Mouse (Mus musculus) E14TG2a.4 (cell line): Measurements from ENCODE around the gene Rgs8.

Source experiments
- CTCF ChIP-seq: conservative IDR thresholded peaks from 2 replicates; pipeline ENCODE4 v1.5.1; 2014; ENCODE audit warnings: low read length
- NANOG ChIP-seq: IDR thresholded peaks from 2 replicates; pipeline ENCODE4 v1.6.1; 2014; ENCODE audit warnings: borderline replicate concordance, low read length, mixed read lengths
- POU5F1 ChIP-seq: IDR thresholded peaks from 2 replicates; pipeline ENCODE4 v1.6.1; 2014; ENCODE audit warnings: low read length, borderline replicate concordance

- no peak for TF ChIP-seq CTCF
- TF ChIP-seq POU5F1 = no peak
- no peak for TF ChIP-seq NANOG
Observed at GRCm38 (mm10) chr1:153720935-153721334, 68.1 kb downstream of the Rgs8 start.
